Mouse (Mus musculus): ENCODE data around the gene Akap17b. TPM values are rescaled to one million over a fixed set of nuclear protein-coding genes. Genes with fewer than 3 reads are reported as not detected.

Akap17b gene
- polyA plus RNA-seq, 1 experiment from 2014 or later: 2.2 TPM

DNA sequence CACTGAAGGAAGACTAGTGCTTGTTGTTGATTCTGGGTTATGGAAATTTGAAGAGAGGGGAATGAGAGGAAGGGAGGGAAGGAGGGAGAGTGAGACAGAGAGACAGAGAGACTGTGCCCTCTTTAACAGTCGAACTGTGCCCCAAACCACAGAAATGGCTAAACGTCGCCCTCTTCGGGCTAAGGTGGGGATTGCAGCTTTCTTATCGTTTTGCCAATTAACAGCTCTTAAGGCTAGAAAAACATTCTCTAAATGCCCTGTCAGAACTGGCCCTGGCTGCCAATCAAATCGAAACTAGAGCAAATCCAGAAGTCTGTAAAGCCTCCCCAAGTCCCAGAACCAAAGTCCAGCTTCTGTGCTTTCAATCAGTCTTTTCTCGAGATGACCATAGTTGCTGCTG lies 83.5 kb downstream of the Akap17b start:
- peak; percentile 83 for DNase-seq (ENCODE audit: low spot score)

DNA sequence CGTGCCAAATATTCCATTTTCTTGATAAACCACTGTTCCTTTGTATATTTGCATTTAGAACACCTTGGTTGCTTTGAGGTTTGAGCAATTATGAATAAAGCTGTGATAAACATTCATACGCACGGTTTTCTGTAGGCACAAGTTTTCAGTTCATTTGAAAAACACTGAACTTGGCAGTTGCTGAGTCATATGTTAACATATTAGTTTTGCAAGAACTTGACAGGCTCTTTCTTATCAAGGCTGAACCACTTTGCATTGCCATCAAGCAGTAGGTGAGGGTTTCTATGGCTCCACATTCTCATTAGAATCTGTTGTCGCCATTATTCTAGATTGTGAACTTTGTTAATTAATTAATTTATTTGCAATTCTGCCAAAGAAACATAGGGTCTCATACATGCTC lies 85.0 kb downstream of the Akap17b start:
- DNase-seq (ENCODE audit: low spot score): no peak
- no peak for ATAC-seq (ENCODE audit: insufficient number of reproducible peaks, low FRiP score, low TSS enrichment, low read depth)
- Histone ChIP-seq H3K36me3 (ENCODE audit: control insufficient read depth, insufficient read depth, low read length) (no peaks in the 10 kb centered on the region), H3K4me3 (ENCODE audit: low read depth, low read length) (no peak overlapping the region), H3K27me3 (ENCODE audit: control insufficient read depth, insufficient read depth, low read length) (no peaks in the 10 kb centered on the region), H3K9me3 (ENCODE audit: control insufficient read depth, low read length) (no peaks in the 10 kb centered on the region), H3K27ac (replicated peaks; ENCODE audit: low read depth, low read length) (no peak overlapping the region), H3K4me2 (ENCODE audit: low read depth, severe bottlenecking) (no peak overlapping the region), H3K4me1 (ENCODE audit: control insufficient read depth, insufficient read depth, low read length) (no peaks in the 10 kb centered on the region), H3K9ac (ENCODE audit: low read length) (no peak overlapping the region)
- WGBS: 89% methylated on average over 4 of the region's 4 CpGs

More for the DNA sequence above, 83.5 kb downstream of the Akap17b start:
- Histone ChIP-seq H3K27me3 (ENCODE audit: control insufficient read depth, insufficient read depth, low read length) (no peaks in the 10 kb centered on the region), H3K27ac (replicated peaks; ENCODE audit: low read depth, low read length) (no peak overlapping the region), H3K9me3 (ENCODE audit: control insufficient read depth, low read length) (no peaks in the 10 kb centered on the region), H3K36me3 (ENCODE audit: control insufficient read depth, insufficient read depth, low read length) (no peaks in the 10 kb centered on the region), H3K4me1 (ENCODE audit: control insufficient read depth, insufficient read depth, low read length) (no peaks in the 10 kb centered on the region), H3K9ac (ENCODE audit: low read length) (no peak overlapping the region), H3K4me3 (ENCODE audit: low read depth, low read length) (no peak overlapping the region), H3K4me2 (ENCODE audit: low read depth, severe bottlenecking) (no peak overlapping the region)
- WGBS: 19% methylated on average over 7 of the region's 7 CpGs
- ATAC-seq (ENCODE audit: insufficient number of reproducible peaks, low FRiP score, low TSS enrichment, low read depth): no peak

Other genes with a start within 250 kb of the Akap17b start
- not detected in 2 replicates for gene Gm6268, start 244.1 kb downstream of the Akap17b start, polyA plus RNA-seq (2014; fragmentation: Nextera tagmentation; extraction: Ambion mirVana)
- gene Gm14569, start 153.6 kb downstream of the Akap17b start, polyA plus RNA-seq (2014; fragmentation: Nextera tagmentation; extraction: Ambion mirVana): not detected in 2 replicates
- gene Pgrmc1, start 47.2 kb downstream of the Akap17b start, polyA plus RNA-seq (2014; fragmentation: Nextera tagmentation; extraction: Ambion mirVana): 374 and 384 TPM in 2 replicates
- gene Slc25a43, start 98.3 kb upstream of the Akap17b start, polyA plus RNA-seq (2014; fragmentation: Nextera tagmentation; extraction: Ambion mirVana): 1.2 and 1.3 TPM in 2 replicates
- gene Slc25a5, start 150.3 kb upstream of the Akap17b start, polyA plus RNA-seq (2014; fragmentation: Nextera tagmentation; extraction: Ambion mirVana): 626 and 628 TPM in 2 replicates
- gene Ube2a, start 228.5 kb upstream of the Akap17b start, polyA plus RNA-seq (2014; fragmentation: Nextera tagmentation; extraction: Ambion mirVana): 124 and 129 TPM in 2 replicates
- gene C330007P06Rik, start 228.7 kb upstream of the Akap17b start, polyA plus RNA-seq (2014; fragmentation: Nextera tagmentation; extraction: Ambion mirVana): 36.0 and 41.8 TPM in 2 replicates